Mouse (Mus musculus) layer of hippocampus, adult 9-11 months (tissue): Measurements from ENCODE around the gene 4921536K21Rik.

Source experiments
- DNase-seq: peaks from one replicate; pipeline ENCODE4 v3.0.0; 2022

The 4921536K21Rik gene

DNA sequence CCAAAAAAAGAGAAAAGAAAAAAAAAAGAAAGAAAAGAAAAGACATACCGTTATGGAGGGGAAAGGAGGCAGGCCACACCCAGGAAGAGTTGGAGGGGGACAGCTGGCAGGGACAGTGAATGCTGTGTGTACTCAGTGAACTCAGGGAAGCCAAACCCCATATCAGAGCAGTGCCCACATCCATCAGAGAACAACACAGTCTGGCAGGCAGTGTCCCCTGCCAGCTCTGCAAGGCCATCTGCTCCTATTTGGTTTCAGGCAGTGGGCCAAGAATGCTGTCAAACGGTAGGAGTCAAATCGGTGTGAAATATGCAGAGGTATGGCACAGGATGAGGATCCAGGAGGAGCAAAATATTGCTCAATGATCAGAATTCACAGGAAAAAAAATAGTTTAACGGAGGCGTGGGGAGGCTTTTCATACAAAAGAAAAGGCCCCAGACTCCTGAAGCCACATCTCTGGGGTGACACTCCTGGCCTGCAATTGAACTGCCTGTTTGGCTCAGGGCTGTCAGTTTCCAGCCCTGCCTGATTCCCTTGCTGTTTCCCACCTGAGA is 41.3 kb downstream of the 4921536K21Rik start:
- peak; percentile 91 for DNase-seq

DNA sequence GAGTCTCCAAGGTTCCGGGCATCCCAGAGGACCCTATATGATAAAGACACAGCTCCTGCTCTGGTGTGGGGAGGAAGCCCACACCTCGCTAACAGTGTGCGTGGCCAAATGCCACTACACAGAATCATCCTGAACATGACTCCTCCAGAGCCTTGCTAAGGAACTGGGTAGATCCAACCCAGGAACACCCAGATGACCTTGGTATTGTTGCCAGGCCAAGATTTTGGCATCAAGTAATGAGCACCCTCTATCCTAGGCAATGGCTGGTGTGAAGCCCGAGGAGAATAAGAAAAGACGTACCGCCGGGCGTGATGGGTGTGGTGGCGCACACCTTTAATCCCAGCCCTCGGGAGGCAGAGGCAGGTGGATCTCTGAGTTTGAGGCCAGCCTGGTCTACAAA is 41.9 kb downstream of the 4921536K21Rik start:
- no peak for DNase-seq

DNA sequence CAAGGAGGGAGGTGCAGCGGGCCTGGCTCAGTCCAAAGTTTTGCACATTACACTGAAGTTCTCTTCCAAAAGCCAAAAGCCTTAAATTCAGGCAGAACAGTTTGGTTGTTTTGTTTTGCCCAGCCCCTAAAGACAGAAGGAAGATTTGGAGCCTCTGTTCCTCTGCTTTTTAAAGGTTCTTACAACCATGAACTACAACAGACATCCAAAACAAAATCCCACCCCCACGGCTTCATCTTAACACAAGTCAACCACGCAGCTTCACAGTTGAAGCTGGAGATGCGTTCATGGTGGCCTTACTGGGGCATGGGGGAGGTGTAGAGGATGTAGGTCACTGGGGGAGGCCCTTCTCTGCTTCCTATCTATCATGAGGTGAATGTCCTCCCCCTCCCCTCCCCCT is 43.0 kb downstream of the 4921536K21Rik start:
- no peak for DNase-seq

DNA sequence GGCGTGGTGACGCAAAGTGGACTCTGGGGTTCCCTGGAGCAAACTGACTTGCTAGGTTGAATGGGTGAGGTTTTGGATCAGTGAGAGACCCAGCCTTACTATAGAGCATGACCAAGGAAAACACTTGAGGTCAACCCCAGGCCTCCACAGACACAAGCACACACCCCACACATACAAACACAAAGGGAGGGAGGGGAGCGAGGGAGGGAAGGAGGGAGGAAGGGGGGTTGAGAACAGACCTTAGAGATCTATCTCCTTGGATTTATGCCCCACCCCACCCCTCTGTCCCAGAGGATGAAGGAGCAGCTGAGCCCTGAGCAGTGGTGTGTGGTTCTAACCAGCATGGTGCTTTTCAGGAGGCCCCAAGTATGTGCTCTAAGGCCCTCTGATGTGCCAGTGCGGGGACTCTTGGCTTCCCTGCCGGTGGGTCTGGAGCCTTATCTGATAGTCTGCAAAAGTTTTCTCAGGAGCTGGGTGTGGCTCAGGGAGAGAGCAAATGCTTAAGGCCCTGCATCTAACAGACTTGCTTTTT is 44.1 kb downstream of the 4921536K21Rik start:
- no peak for DNase-seq

DNA sequence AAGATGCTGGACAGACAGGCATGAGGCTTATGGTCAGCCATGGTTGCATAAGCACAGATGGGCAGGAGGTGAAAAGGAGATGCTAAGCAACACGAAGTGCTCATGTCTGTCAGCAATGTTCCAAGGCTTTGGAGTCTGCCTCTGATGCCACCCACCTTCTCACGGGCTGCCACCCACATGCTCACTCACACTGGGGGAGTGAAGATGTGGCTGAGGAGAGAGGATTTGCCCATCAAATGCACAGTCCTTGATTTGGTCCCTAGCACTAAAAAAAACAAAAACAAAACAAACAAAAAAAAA is 44.6 kb downstream of the 4921536K21Rik start:
- peak; percentile 49 for DNase-seq

DNA sequence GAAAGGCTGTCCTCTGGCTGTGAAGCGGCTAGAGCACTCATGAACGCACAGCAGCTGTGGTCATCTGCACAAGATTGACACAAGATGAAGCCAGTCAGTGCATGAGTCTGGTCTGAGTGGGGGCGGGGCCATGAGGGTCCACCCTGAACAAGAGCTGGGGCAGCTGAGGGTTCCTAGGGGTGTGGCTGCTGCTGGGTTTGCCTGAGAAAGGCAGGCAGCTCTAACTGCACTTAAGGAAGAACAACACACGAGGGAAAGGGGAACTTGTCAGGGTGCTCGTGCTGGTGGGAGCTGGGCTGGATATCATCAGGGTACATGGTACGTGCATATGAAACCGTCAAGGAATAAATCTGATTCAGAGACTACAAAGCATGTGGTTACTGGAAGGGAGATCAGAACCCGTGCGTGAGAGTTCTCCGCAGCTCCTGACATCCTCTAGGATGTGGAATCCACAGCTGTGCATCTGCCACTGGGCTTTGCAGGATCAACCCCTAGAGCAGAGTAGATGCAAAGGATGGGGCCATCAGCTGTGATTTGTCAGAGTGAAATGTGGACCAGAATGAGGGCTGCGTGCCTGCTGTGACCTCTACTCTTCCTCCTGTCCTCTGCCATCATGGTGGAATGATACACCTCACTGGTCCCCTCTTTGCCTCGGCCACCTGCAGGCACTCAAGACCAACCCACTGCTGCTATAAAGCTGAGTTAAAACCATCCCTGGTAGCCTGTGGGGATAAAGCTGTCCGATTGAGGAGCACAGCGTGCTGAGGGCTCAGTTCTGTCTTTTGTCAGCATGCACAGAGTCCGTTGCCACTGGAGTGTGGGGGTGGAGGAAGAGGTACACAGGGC is 45.2 kb downstream of the 4921536K21Rik start:
- DNase-seq: no peak

DNA sequence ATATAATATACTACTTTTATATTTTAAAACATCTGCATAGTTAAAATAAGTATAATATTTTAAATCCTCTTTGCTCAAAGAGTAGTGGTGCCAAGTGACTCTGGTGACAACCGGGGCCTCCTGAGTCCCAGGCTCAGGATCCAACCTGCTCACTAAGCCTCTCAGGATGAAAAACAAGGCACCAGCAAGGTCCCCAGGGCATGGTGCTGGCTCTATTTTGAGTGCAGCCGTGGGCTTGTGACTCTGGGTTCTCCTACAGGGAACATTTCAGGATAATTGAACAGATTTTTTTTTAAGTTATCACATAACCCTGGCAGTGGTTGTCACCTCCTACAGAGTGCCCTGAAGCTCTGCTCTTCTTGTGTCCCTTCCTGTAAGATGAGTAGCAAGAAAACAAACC is 48.5 kb downstream of the 4921536K21Rik start:
- DNase-seq: no peak

DNA sequence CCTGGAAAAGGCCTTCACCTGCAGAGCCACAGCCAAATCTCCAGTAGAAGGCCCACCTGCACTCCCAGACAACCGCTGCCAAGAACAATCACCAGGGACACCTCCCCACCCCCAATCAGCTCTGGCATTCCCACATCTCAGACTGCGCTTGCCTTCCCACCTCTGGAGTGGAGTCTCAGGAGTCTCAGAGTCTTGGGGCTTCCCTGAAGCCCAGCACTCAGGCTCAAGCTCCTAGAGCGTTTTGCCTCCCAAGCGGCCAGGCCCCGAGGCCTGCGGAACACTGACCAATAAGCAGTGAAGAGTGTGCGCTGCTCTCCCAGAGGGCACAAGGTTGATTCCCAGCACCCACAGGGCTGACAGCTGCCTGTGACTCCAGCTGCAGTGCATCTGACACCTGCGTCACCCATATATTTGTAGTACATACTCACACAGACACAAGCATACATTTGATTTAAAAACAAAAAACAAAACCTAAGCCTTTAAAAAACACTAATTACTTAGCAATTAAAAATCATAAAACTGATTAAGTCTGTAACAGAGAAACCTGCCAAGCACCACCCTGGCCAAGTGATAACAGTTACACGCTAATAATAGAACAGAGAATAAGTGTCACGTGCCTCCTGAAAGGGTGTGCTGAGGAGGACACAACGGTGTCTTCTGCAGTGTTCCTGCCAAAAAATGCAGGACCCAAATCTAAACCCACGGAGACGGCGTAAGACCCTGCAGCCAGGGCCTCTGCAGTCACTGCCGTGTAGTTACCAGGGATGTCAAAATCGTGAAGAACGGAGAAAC is 50.8 kb downstream of the 4921536K21Rik start:
- no peak for DNase-seq
